Mouse (Mus musculus) frontal cortex, postnatal 25 days (tissue): Measurements from ENCODE around the gene Ccdc77.
A peak's percentile ranks its signal among the peaks of the same experiment; 100 is the strongest.

ENCODE experiments used
- DNase-seq, 2 experiments: peaks; one replicate each; pipeline ENCODE4 v3.0.0; 2022; ENCODE audit warnings: low spot score in 2 of 2

The Ccdc77 gene

DNA sequence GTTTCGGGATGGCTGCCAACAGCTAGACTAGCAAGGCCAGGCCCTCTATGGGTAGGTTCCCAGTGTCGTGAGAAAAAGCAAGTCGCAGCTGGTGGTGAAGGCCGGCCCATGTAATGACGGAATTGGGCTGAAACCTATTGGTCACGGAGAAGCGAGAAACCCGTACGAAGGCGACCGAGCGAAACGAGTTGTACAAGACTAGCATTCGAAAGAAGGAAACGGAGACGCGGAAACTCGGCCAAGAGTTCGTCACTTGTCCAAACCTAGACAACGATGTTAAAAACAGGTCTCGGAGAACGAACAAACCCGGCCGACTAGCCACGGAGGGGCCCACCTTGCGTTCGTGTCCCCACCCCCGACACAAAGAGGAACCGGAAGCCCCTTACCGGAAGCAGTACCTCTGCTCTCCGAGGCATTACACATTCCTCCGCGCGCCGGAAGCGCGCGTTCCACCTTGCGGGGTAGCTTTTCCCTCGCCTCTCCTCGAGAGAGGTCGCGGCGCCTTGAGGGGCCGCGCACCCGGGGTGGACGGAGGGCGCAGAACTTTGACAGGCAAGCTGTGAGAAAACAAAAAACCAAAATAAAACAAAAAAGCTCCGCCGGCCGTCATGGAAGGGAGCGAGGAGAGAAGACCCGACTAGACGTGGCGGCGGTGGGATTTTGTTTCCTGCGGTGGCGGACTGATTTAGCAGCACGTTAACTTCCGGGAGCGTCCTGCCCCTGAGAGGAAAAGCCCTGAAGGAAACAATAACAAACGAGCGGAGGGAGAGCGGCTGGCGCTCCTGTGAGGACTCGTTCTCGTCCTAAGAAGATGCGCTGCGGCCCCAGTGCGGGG is at the start of gene Ccdc77, which contains the start of gene Kdm5a:
Ccdc77 (minus strand) TSS at position 687 of the 835 bp plus-strand sequence.
Kdm5a (plus strand) TSS at position 437 of the 835 bp plus-strand sequence.
- peak; percentile 87 to 91 for DNase-seq

- no peak for DNase-seq
Observed at GRCm38 (mm10) chr6:120403936-120404335, 39.8 kb upstream of the Ccdc77 start.

DNA sequence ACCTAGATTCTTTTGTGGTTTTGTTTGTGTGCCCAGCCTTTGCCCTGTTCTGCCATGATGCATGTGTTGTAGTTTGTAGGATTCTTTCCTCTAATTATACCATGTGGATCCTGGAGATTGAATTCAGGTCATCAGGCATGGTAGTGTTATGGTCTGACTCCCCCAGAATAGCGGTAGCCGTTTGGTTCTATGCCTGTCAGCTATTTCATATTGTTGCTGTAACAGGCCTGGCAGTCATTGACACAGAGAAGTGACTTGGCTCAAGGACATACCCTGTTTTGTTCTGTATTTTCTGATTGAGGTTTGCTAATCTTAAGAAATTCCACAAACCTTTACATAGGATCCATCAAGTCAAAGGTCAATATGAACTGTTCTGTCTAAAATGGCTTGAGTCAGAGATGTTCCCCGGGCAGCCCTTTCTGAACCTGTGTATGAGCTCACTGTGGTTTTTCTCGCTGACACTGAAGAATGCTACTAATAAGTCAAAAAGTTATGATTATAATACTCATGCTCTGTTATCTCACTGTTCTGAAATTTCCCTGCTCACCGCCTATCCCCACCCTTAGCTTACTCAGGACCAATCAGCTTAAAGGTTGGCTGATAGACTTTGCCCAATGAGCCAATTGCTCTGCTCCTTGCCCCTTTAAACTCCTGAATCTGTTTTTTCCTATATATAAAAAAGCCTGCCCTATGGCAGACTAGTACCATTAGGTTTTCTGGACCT is 31.6 kb upstream of the Ccdc77 start:
- DNase-seq = no peak

DNA sequence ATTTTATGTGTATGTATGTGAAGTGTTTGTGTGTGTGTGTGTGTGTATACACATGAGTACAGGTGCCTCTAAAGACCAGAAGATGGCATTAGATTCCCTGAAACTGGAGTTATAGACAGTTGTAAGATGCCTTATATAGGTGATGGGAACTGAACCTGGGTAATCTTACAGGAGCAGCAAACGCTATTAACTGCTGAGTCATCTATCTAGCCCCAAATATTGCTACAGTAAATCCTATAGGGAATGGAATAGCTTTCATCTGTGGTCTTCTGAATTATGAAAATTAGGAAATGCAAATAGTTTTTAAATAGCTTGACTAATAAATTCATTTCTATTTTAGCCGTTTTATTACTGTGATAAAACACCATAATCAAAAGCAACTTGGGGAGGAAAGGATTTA is 28.6 kb upstream of the Ccdc77 start:
- DNase-seq = no peak

- no peak for DNase-seq
Observed at GRCm38 (mm10) chr6:120390054-120390453, 25.9 kb upstream of the Ccdc77 start.

- no peak for DNase-seq
Observed at GRCm38 (mm10) chr6:120376736-120377135, 12.6 kb upstream of the Ccdc77 start.

- no peak for DNase-seq
Observed at GRCm38 (mm10) chr6:120365051-120365450, 877 bp upstream of the Ccdc77 start.

DNA sequence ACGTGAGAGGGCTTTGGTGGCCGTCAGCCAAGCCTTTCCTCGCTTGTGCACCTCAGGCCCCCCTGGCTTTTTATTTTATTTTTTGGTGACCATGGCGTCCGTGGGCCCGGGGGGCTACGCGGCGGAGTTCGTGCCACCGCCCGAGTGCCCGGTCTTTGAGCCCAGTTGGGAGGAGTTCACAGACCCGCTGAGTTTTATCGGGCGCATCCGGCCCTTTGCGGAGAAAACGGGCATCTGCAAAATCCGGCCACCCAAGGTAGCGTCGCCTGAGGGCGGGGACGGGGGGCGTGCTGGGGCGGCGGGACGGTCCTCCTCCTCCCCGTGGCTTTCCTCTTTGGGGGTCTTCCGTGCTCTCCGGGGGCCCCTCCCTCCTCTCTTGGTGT is 340 bp upstream of the Ccdc77 start:
- DNase-seq = no peak

- DNase-seq = no peak
Observed at GRCm38 (mm10) chr6:120362774-120363687, 1.1 kb downstream of the Ccdc77 start.

GRCm38 (mm10) chr6:120362124-120362523 is 2.0 kb downstream of the Ccdc77 start:
- no peak for DNase-seq

- DNase-seq = peak; percentile 53 to 74
Observed at GRCm38 (mm10) chr6:120356951-120357945, 6.9 kb downstream of the Ccdc77 start.

- DNase-seq = no peak
Observed at GRCm38 (mm10) chr6:120356478-120356877, 7.7 kb downstream of the Ccdc77 start.

GRCm38 (mm10) chr6:120349018-120349417 is 15.2 kb downstream of the Ccdc77 start:
- no peak for DNase-seq

DNA sequence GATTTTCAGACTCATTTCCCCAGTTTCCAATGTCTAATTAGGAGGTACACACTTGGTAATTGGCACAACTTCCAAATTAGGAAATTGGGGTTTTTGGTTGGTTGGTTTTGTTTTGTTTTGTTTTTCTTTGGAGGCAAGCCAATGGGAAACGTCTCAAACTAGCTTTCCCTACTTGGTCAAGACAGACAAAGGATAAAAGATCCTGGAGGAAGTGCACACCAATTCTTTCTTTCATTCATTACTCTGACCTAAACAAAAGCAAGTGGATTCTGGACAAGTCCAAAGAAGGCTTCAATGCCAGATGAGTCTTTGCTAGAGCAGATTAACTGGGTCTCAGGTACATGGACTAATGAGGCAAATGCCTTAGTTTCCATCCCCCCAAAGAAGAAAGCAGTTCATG is 20.2 kb downstream of the Ccdc77 start:
- no peak for DNase-seq

DNA sequence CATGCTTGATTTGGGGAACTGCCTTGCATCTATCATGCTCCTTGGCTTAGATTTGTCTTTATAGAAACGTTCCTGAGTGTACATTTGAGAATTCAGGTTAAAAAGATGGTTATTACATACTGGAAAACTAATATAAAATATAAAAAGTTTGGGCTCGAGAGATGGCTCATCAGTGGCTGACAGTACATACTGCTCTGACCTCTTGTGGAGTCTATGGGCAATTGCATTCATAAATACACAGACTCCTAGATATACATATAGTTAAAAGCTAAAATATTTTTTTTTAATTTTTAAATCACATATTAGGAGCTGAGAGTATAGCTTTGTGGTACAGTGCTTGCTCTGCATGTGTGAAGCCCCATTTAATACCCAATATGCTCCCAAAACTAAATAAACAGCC is 31.8 kb downstream of the Ccdc77 start:
- DNase-seq = no peak

- DNase-seq = peak; percentile 39 to 61
Observed at GRCm38 (mm10) chr6:120324295-120324927, 39.8 kb downstream of the Ccdc77 start.

- DNase-seq = no peak
Observed at GRCm38 (mm10) chr6:120320369-120320768, 43.8 kb downstream of the Ccdc77 start.

DNA sequence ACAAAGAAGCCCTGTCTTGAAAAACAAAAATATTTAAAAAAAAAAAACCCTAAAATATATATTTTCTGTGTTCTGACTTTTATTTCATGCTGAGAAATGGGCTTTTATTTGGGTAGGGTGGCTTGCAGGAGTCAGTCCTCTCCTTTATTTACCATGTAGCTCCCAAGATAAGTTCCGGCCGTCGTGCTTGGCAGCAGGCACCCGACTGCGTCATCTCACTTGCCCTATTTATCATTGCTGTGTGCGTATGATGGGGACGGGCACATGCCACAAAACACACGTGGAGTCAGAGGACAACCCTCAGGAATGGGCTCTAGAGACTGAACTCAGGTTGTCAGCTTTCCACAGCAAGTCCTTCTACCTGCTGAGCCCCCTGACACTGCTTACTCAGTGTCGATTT is 45.0 kb downstream of the Ccdc77 start:
- no peak for DNase-seq

GRCm38 (mm10) chr6:120318303-120318940 is 45.8 kb downstream of the Ccdc77 start:
- no peak for DNase-seq

- DNase-seq = no peak
Observed at GRCm38 (mm10) chr6:120312443-120312842, 51.7 kb downstream of the Ccdc77 start.
